Mouse (Mus musculus) neural tube, embryonic 15.5 days (tissue): ENCODE measurements around the gene Kitl. TPM values are rescaled to one million over a fixed set of nuclear protein-coding genes. Genes with fewer than 3 reads are reported as not detected.

ENCODE experiments used
- ATAC-seq: fragments of 200-750 bp; cut with Nextera tagmentation; 2 replicates; pipeline ENCODE4 v1.8.0; 2017; ENCODE audit warnings: mild to moderate bottlenecking, moderate TSS enrichment, moderate library complexity; ENCODE audit not compliant: low FRiP score
- H3K27ac ChIP-seq: fragments of 300-500 bp; sonication (generic); replicated peaks from 2 replicates; pipeline ENCODE4 v1.5.1; 2015; ENCODE audit warnings: mild to moderate bottlenecking, inconsistent platforms
- H3K27me3 ChIP-seq: fragments of 300-500 bp; sonication (generic); replicated peaks from 2 replicates; pipeline ENCODE4 v1.6.1; 2015; ENCODE audit warnings: inconsistent platforms
- H3K36me3 ChIP-seq: fragments of 300-500 bp; sonication (generic); 2 replicates; pipeline ENCODE4 v1.6.1; 2015; ENCODE audit warnings: inconsistent platforms
- H3K4me1 ChIP-seq: fragments of 300-500 bp; sonication (generic); 2 replicates; pipeline ENCODE4 v1.6.1; 2015; ENCODE audit warnings: inconsistent platforms
- H3K4me2 ChIP-seq: fragments of 300-500 bp; sonication (generic); 2 replicates; pipeline ENCODE4 v1.6.1; 2015; ENCODE audit warnings: inconsistent platforms, mild to moderate bottlenecking, moderate library complexity
- H3K4me3 ChIP-seq: fragments of 300-500 bp; sonication (generic); replicated peaks from 2 replicates; pipeline ENCODE4 v1.5.1; 2015; ENCODE audit warnings: mild to moderate bottlenecking, inconsistent platforms
- H3K9ac ChIP-seq: fragments of 300-500 bp; sonication (generic); replicated peaks from 2 replicates; pipeline ENCODE4 v1.6.1; 2015; ENCODE audit warnings: mild to moderate bottlenecking, inconsistent platforms
- H3K9me3 ChIP-seq: fragments of 300-500 bp; sonication (generic); replicated peaks from 2 replicates; pipeline ENCODE4 v1.6.1; 2016; ENCODE audit warnings: inconsistent platforms
- WGBS: fragments of 180-500 bp; shearing (Covaris S2); methylation state at CpG from one replicate; pipeline ENCODE4 v1.1.7; 2015; ENCODE audit warnings: mixed read lengths; 5-methylcytosine and 5-hydroxymethylcytosine counted together
- polyA plus RNA-seq: library from polyadenylated mRNA; unstranded; fragments of >200 nt; fragmentation: Nextera tagmentation; extraction: Ambion mirVana; gene quantifications from 2 replicates; pipeline ENCODE4 v1.2.1, GENCODE M21; 2015

Gene Kitl
- 24.5 and 26.5 TPM in 2 replicates for polyA plus RNA-seq

DNA sequence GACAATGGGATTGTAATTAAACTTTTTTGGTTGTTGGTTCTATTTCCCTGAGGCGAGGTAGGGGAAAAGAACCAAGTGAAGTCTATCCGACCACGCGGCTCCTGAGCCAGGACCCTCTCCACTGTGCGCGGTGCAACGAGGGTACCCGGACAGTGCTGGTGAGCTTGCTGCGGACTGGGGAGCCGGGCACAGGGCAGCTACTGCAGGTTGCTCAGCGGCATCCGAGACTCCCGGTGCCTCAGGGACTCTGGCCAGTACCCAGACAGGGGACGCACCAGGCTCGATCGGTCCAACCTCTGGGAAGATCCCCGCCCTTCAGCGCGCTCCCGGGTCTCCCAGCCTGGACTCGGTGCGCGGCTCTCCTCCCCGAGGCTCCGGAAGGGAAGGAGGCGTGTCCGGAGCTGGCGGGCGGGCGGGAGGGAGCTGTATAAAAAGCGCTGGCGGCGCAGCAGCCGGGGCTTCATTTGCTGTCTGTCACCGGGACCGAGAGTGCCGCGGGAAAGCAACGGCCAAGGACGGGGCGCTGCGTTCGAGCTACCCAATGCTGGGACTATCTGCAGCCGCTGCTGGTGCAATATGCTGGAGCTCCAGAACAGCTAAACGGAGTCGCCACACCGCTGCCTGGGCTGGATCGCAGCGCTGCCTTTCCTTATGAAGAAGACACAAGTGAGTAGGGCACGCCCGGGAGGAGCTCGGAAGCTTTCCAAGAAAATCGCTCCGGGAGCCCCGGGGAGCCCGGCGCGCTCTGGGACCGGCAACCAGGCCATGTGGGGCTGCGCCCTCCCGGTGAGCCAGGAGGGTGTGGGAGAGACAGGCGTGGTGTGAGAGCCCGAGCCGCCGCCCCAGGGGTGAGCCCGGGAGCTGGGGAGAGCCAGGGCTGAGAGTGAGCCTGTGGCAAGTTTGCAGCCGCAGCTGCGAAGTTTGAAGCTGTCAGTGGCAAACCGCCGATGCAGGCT, at the start of gene Kitl:
Gene Kitl, plus strand, starts transcription at position 261 of the 956 bp plus-strand sequence.
- H3K27me3 ChIP-seq, result peaks cover 10% of the 10 kb centered on the region; the same call in 1 of the 2 replicates
- under 1% methylated on average over 70 of the region's 70 CpGs for WGBS
- peaks cover 21% of the 10 kb centered on the region for H3K4me1 ChIP-seq
- no peaks in the 10 kb centered on the region for H3K36me3 ChIP-seq
- peak; percentile 84 for ATAC-seq
- peak within 1 kb of the TSS; percentile 77 for H3K27ac ChIP-seq
- H3K9ac ChIP-seq, result peak within 1 kb of the TSS; percentile 70
- peak within 1 kb of the TSS; percentile 79 for H3K4me3 ChIP-seq
- peak within 1 kb of the TSS; percentile 94 for H3K4me2 ChIP-seq
- H3K9me3 ChIP-seq, result no peaks in the 10 kb centered on the region

DNA sequence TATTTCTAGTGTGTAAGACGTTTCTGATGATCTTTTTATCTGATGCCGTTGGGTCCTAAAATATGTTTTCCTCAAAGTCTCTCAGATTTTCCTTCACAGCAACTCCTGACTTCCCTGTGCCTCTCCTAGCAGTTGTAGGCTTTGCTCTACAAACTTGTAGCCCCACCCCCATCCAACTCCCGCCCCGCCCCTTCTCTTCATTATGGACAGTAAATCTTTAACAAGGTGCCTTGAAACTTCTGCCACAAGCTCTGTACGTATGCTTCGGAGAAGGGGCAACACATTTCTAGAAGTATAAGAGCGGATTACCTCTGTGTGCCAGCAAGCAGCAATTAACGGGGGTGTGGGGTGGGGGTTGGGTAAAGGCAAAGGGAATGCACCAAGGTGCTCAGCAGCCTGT, 42.6 kb upstream of the Kitl start:
- Histone ChIP-seq H3K36me3 (no peaks in the 10 kb centered on the region), H3K4me2 (no peak overlapping the region), H3K9me3 (no peaks in the 10 kb centered on the region), H3K4me1 (no peaks in the 10 kb centered on the region), H3K4me3 (no peak overlapping the region), H3K9ac (no peak overlapping the region), H3K27me3 (no peaks in the 10 kb centered on the region), H3K27ac (no peak overlapping the region)
- no peak for ATAC-seq
- 71% methylated on average over 8 of the region's 8 CpGs for WGBS

DNA sequence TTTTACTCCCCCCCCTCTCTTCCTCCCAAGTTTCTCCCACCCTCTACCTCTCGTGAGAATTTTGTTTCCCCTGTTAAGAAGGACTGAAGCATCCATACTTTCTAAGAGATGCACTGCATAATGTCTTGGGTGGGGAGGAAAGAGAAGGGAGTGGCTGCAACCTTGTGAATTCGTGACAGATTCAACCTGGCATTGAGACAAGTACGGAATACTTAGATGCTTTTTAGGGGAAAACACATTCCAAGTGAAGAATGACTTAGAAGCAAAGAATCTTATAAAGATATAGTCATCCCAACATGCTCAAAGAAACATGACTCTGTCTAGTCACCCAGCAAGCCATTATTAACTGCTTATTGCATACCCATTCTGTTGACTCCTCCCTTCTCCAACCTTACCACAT, 35.3 kb upstream of the Kitl start:
- Histone ChIP-seq H3K4me2 (no peak overlapping the region), H3K4me1 (no peaks in the 10 kb centered on the region), H3K36me3 (no peaks in the 10 kb centered on the region), H3K27ac (no peak overlapping the region), H3K9ac (no peak overlapping the region), H3K4me3 (no peak overlapping the region), H3K9me3 (no peaks in the 10 kb centered on the region), H3K27me3 (no peaks in the 10 kb centered on the region)
- 87% methylated on average over 3 of the region's 3 CpGs for WGBS
- no peak for ATAC-seq

DNA sequence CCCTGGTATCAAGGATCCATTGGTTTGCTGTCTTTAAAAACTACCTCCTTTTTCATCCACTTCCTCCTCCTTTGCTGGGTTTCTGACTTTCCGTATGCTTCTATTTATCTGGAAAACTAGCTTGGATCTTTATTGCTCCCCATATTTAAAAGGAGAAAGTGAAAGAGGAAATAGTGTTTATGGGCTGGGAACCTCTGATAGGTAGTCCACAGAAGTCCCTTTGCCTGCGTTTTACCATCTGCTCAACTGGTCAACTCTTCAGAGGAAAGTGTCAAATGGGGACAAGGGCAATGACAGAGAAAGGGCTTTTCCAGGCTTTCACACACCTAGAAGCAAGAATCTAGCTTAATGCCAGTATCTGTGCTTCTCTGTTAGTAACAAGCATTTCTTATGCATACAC, 34.5 kb upstream of the Kitl start:
- no peak for ATAC-seq
- H3K4me3 ChIP-seq, result no peak overlapping the region
- H3K4me1 ChIP-seq, result no peaks in the 10 kb centered on the region
- no peaks in the 10 kb centered on the region for H3K36me3 ChIP-seq
- no peak overlapping the region for H3K4me2 ChIP-seq
- no peaks in the 10 kb centered on the region for H3K27me3 ChIP-seq
- H3K9me3 ChIP-seq, result no peaks in the 10 kb centered on the region
- H3K27ac ChIP-seq, result no peak overlapping the region
- H3K9ac ChIP-seq, result no peak overlapping the region
- whole genome bisulfite sequencing, result 84% methylated on average over 2 of the region's 2 CpGs

DNA sequence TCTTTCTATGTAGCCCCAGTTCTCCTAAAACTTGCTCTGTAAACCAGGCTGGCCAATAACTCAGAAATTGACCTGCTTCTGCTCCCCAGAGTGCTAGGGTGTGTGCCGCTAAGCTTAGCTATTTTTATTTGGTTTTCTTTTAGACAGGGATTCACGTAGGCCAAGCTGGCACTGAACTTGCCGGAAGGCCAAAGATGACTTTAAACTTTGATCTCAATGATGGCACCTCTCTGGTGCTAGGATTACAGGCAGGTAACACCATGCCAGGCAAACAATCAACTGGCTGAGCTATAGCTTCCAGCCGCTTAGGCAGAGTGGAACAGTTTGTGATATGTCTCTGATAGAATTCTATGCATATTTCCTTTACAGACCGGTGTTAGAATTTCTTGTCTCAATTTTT, 33.5 kb upstream of the Kitl start:
- no peak overlapping the region for H3K4me2 ChIP-seq
- H3K4me3 ChIP-seq, result no peak overlapping the region
- H3K9ac ChIP-seq, result no peak overlapping the region
- H3K4me1 ChIP-seq, result no peaks in the 10 kb centered on the region
- 92% methylated on average over 5 of the region's 5 CpGs for WGBS
- no peaks in the 10 kb centered on the region for H3K27me3 ChIP-seq
- no peaks in the 10 kb centered on the region for H3K36me3 ChIP-seq
- H3K9me3 ChIP-seq, result no peaks in the 10 kb centered on the region
- H3K27ac ChIP-seq, result no peak overlapping the region
- no peak for ATAC-seq

DNA sequence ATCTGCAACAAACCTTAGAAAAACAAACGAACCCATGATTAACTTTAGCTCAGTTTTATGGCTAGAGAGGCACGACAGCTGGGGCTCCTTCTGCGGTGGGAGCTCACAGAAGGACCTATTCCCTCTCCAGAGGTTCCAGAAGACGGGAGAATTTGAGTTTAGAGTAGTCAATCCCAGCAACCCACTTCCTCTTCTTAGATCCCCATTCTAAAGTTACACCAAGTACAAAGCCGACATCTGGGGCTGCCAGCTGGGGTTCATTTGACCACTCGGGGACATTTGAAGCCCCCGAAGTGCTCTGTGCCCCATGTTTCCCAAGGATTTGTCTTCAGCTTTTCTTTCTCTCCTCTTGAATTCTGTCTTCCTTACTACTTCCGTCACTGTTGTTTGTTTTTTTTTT, 28.7 kb upstream of the Kitl start:
- Histone ChIP-seq H3K36me3 (no peaks in the 10 kb centered on the region), H3K4me1 (no peaks in the 10 kb centered on the region), H3K9ac (no peak overlapping the region), H3K4me2 (no peak overlapping the region), H3K9me3 (no peaks in the 10 kb centered on the region), H3K27me3 (no peaks in the 10 kb centered on the region), H3K27ac (no peak overlapping the region), H3K4me3 (no peak overlapping the region)
- 76% methylated on average over 8 of the region's 8 CpGs for WGBS
- no peak for ATAC-seq

DNA sequence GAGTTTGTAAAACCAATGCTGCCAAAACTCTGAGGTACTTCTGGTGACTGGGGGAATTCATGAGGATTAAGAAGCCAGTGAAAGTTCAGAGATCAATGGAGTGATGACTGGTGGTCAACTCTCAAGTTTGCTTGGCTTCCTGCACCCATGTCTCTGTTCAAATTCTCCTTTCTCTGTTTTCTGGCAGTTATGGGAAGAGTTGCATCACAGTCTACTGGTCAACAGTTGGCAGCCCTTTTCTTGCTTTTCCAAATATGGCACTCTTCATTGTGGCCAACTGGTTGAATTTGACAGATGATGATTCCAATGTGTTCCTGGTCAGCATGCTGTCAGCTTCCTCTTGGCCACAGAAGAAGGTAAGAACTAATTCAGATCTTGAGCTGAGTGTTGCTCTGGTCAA, 25.7 kb upstream of the Kitl start:
- Histone ChIP-seq H3K27ac (no peak overlapping the region), H3K4me1 (no peaks in the 10 kb centered on the region), H3K36me3 (no peaks in the 10 kb centered on the region), H3K9me3 (no peaks in the 10 kb centered on the region), H3K9ac (no peak overlapping the region), H3K27me3 (no peaks in the 10 kb centered on the region), H3K4me3 (no peak overlapping the region), H3K4me2 (no peak overlapping the region)
- no peak for ATAC-seq

DNA sequence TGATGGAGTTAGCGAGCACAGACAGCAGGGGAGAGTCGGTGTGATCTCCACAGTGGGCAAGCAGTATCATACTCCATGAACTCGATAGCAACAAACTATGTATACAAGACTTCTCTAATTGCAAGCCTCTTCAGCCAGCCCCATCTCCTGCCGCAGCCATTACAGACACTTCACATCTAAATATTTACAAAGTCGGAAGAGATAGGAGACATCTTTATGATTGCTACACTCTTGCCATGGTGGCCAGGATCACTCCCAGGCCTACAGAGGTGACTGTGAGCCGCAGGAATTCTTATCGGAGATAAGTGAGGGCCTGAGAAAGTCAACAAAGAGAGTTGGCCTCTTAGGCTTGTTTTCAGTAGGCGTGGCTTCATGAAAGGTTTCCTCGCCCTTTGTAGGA, 23.3 kb upstream of the Kitl start:
- Histone ChIP-seq H3K4me1 (no peaks in the 10 kb centered on the region), H3K27ac (no peak overlapping the region), H3K4me3 (no peak overlapping the region), H3K4me2 (no peak overlapping the region), H3K9ac (no peak overlapping the region), H3K36me3 (no peaks in the 10 kb centered on the region), H3K27me3 (no peaks in the 10 kb centered on the region), H3K9me3 (no peaks in the 10 kb centered on the region)
- 86% methylated on average over 9 of the region's 9 CpGs for WGBS
- ATAC-seq, result no peak

DNA sequence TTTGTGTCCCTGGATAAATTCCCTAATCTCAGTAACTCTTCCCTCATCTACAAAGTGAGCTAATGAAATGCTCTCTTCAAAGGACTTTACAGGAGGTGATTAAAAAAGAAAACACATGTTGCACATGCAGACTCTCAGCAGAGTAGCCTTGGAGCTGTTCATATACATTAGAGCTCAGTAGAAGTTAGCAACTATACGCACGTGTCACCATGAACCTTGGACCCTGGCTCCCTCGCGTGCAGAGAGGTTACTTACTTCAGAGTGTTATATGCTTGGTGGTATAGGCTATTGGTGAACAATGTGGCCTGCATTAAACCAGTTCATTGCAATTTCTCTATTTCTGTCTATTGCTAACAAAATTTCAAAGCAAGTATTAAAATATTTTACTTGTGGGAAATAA, 14.0 kb upstream of the Kitl start:
- Histone ChIP-seq H3K9ac (no peak overlapping the region), H3K27me3 (no peaks in the 10 kb centered on the region), H3K27ac (no peak overlapping the region), H3K4me1 (no peaks in the 10 kb centered on the region), H3K4me2 (no peak overlapping the region), H3K9me3 (no peaks in the 10 kb centered on the region), H3K36me3 (no peaks in the 10 kb centered on the region), H3K4me3 (no peak overlapping the region)
- WGBS, result 93% methylated on average over 4 of the region's 4 CpGs
- no peak for ATAC-seq

DNA sequence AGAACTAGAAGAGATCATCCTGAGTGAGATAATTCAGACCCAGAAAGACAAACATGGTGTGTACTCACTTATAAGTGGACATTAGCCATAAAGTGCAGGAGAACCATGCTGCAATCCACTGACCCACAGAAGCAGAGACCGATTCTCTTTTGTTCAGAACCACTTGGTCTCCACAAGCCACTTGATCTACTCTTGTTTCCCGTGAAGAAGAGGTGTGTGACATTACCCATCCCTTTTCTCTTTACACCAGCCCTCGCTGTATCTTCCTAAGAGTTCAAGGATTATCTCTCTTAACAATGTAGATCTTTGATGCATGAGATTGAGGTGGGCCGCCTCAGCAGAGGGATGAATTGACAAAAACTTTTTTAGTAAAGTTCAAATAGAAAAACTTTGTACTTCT, 11.6 kb upstream of the Kitl start:
- no peaks in the 10 kb centered on the region for H3K9me3 ChIP-seq
- WGBS, result 95% methylated on average over 4 of the region's 4 CpGs
- no peak for ATAC-seq

DNA sequence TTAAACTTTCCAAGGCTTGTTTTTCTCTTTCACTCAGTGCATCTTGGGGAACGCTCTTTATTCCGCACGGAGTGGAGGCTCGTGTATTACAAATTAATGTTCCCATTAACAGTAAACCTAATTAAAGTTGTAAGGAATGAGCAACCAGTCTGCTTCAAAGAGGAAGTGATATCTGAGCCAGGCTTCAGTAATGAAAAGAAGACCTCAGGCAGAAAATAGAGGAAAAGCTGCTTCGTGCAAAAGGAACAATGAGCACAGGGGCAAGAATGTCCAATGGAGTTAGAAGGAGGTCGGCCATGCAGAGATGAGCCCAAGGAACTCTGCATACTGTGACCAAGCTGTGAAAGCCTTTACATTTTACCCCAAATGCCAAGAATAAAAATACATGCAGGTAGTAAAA, 5.7 kb upstream of the Kitl start:
- Histone ChIP-seq H3K9ac (no peak overlapping the region), H3K27me3 (peaks cover 7% of the 10 kb centered on the region; the same call in 1 of the 2 replicates), H3K4me1 (no peaks in the 10 kb centered on the region), H3K9me3 (no peaks in the 10 kb centered on the region), H3K4me3 (no peak overlapping the region), H3K27ac (no peak overlapping the region), H3K4me2 (no peak overlapping the region), H3K36me3 (no peaks in the 10 kb centered on the region)
- WGBS, result 40% methylated on average over 6 of the region's 6 CpGs
- ATAC-seq, result no peak

More for the DNA sequence above, 11.6 kb upstream of the Kitl start:
- Histone ChIP-seq H3K36me3 (no peaks in the 10 kb centered on the region), H3K4me3 (no peak overlapping the region), H3K27me3 (no peaks in the 10 kb centered on the region), H3K4me2 (no peak overlapping the region), H3K9ac (no peak overlapping the region), H3K4me1 (no peaks in the 10 kb centered on the region), H3K27ac (no peak overlapping the region)

DNA sequence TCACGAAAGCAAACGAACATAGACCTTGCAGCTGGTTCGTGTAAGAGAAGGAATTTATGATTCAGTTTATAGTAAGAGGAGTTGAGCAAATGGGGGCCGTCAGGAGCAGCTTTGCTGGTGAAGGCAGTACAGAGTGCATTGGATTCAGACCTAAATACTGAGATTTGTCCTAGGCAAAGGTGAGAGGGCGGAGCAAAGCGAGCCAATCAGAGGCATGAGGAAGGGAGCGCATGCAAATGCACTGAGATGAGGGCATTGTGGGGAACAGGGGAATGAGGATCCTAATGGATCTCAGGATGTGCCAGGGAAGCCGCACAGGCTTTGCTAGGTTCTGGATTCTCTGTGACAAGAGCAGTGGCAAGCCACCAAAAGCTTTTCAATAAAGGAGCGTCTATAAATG, 5.1 kb upstream of the Kitl start:
- ATAC-seq, result no peak
- no peak overlapping the region for H3K4me2 ChIP-seq
- H3K36me3 ChIP-seq, result no peaks in the 10 kb centered on the region
- H3K4me1 ChIP-seq, result no peaks in the 10 kb centered on the region
- 68% methylated on average over 9 of the region's 9 CpGs for WGBS
- H3K9me3 ChIP-seq, result no peaks in the 10 kb centered on the region
- peaks cover 7% of the 10 kb centered on the region; the same call in 1 of the 2 replicates for H3K27me3 ChIP-seq
- H3K9ac ChIP-seq, result no peak overlapping the region
- no peak overlapping the region for H3K4me3 ChIP-seq
- no peak overlapping the region for H3K27ac ChIP-seq
